Mouse (Mus musculus): ENCODE measurements at regions not wholly inside any gene's neighbourhood (a gene's known extent, or its start where the extent isn't known, plus 50 kb on each side); places are given as distances from the start of the nearest gene placed in this dataset.

DNA sequence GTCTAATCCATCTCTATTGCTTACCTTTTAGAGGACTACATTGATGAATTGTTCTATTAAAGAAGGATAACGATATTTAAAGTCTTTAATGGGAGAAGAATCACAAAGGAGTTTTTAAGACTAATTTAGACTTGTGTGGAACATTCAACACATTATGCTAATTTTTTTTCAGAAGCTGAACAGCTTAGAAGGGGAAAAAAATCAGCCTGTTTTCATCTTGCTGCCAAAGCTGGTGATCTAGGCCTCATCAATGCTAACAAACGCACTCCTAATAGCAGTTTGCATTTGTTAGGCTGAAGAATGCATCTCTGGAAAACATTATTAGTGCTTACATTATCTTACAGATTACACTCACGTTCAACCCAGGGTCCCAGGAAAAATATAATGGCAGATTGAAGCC, 126.2 kb downstream of the 9530068E07Rik start:
- TF ChIP-seq POLR2A (IDR thresholded peaks at IDR 0.05; ENCODE audit: insufficient read depth, low read length): no peak
- no peak for TF ChIP-seq EP300 (IDR thresholded peaks at IDR 0.05; ENCODE audit: insufficient read depth, low read depth, low read length)
